Mouse (Mus musculus) gastrocnemius, adult 2 months (tissue): ENCODE measurements at regions not wholly inside any gene's neighbourhood (a gene's known extent, or its start where the extent isn't known, plus 50 kb on each side); places are given as distances from the start of the nearest gene placed in this dataset.

Experiments used
- DNase-seq: peaks from one replicate; pipeline ENCODE4 v3.0.0; 2022
- H3K27ac ChIP-seq: fragments of 200-600 bp; 2 replicates; pipeline ENCODE4 v1.8.1; 2022; ENCODE audit warnings: mild to moderate bottlenecking
- H3K4me3 ChIP-seq: fragments of 200-600 bp; 2 replicates; pipeline ENCODE4 v1.8.1; 2022; ENCODE audit warnings: mild to moderate bottlenecking, moderate library complexity
- CTCF ChIP-seq: fragments of 200-600 bp; IDR thresholded peaks from 2 replicates; pipeline ENCODE4 v1.8.1; 2022; ENCODE audit warnings: antibody characterized with exemption, mild to moderate bottlenecking, moderate library complexity
- intact Hi-C: fragments of 180-260 bp; cut with DNase I; formaldehyde crosslinking; loops from one replicate; pipeline ENCODE4 v1.15.1; 2025

- no peak for TF ChIP-seq CTCF
- intact Hi-C loops, result no loop called here
- no peak for DNase-seq
- no peak overlapping the region for H3K4me3 ChIP-seq
- H3K27ac ChIP-seq, result no peak overlapping the region
These were observed 170.6 kb downstream of the Sec61b start for GRCm38 (mm10) chr4:47645093-47645492.

GRCm38 (mm10) chr4:47648701-47649100, 174.2 kb downstream of the Sec61b start:
- TF ChIP-seq CTCF, result no peak
- H3K4me3 ChIP-seq, result no peak overlapping the region
- intact Hi-C loops, result no loop called here
- DNase-seq, result no peak
- no peak overlapping the region for H3K27ac ChIP-seq

GRCm38 (mm10) chr4:47649951-47650350, 175.5 kb downstream of the Sec61b start:
- no peak for TF ChIP-seq CTCF
- intact Hi-C loops, result no loop called here
- Histone ChIP-seq H3K27ac (no peak overlapping the region), H3K4me3 (no peak overlapping the region)
- no peak for DNase-seq

- no peak overlapping the region for H3K27ac ChIP-seq
- no peak for TF ChIP-seq CTCF
- intact Hi-C loops, result no loop called here
- no peak for DNase-seq
- no peak overlapping the region for H3K4me3 ChIP-seq
These were observed 177.1 kb downstream of the Sec61b start for GRCm38 (mm10) chr4:47651521-47651920.

- H3K4me3 ChIP-seq, result no peak overlapping the region
- DNase-seq, result no peak
- no peak overlapping the region for H3K27ac ChIP-seq
- intact Hi-C loops, result no loop called here
- TF ChIP-seq CTCF, result no peak
These were observed 178.7 kb downstream of the Sec61b start for GRCm38 (mm10) chr4:47653143-47653542.

GRCm38 (mm10) chr4:47669519-47669918, 195.1 kb downstream of the Sec61b start:
- Histone ChIP-seq H3K27ac (peak overlapping the region; percentile 93), H3K4me3 (no peak overlapping the region)
- intact Hi-C loops, result loop anchor here (2.0 kb wide), 1 partner anchor 47 kb away; no protein-coding TSS in a partner anchor
- no peak for DNase-seq
- TF ChIP-seq CTCF, result no peak

- no peak for TF ChIP-seq CTCF
- Histone ChIP-seq H3K27ac (peak overlapping the region; percentile 93), H3K4me3 (peak overlapping the region; percentile 64)
- intact Hi-C loops, result loop anchor here (1.0 to 5.0 kb wide), 4 partner anchors 66 to 372 kb away; no protein-coding TSS in a partner anchor
- peak; percentile 87 for DNase-seq
These were observed 196.0 kb downstream of the Sec61b start for GRCm38 (mm10) chr4:47670476-47670875.

- peak; percentile 19 for DNase-seq
- Histone ChIP-seq H3K4me3 (peak overlapping the region; percentile 64), H3K27ac (peak overlapping the region; percentile 93)
- intact Hi-C loops, result loop anchor here (2.0 to 5.0 kb wide), 3 partner anchors 79 to 371 kb away; no protein-coding TSS in a partner anchor
- TF ChIP-seq CTCF, result no peak
These were observed 196.9 kb downstream of the Sec61b start for GRCm38 (mm10) chr4:47671362-47671761.

GRCm38 (mm10) chr4:47681141-47681540, 206.7 kb downstream of the Sec61b start:
- no peak for TF ChIP-seq CTCF
- intact Hi-C loops, result no loop called here
- peak; percentile 58 for DNase-seq
- H3K27ac ChIP-seq, result peak overlapping the region; percentile 82
- no peak overlapping the region for H3K4me3 ChIP-seq

- Histone ChIP-seq H3K4me3 (no peak overlapping the region), H3K27ac (no peak overlapping the region)
- TF ChIP-seq CTCF, result no peak
- DNase-seq, result no peak
- intact Hi-C loops, result no loop called here
These were observed 216.7 kb downstream of the Sec61b start for GRCm38 (mm10) chr4:47691207-47691606.

- no peak for DNase-seq
- intact Hi-C loops, result no loop called here
- no peak overlapping the region for H3K4me3 ChIP-seq
- no peak for TF ChIP-seq CTCF
- H3K27ac ChIP-seq, result no peak overlapping the region
These were observed 218.2 kb downstream of the Sec61b start for GRCm38 (mm10) chr4:47692654-47693053.

GRCm38 (mm10) chr4:47693221-47693620, 218.8 kb downstream of the Sec61b start:
- Histone ChIP-seq H3K4me3 (no peak overlapping the region), H3K27ac (no peak overlapping the region)
- DNase-seq, result no peak
- no peak for TF ChIP-seq CTCF
- intact Hi-C loops, result no loop called here

- no peak overlapping the region for H3K4me3 ChIP-seq
- TF ChIP-seq CTCF, result no peak
- no peak for DNase-seq
- intact Hi-C loops, result no loop called here
- H3K27ac ChIP-seq, result no peak overlapping the region
These were observed 222.6 kb downstream of the Sec61b start for GRCm38 (mm10) chr4:47697071-47697470.

- no peak for TF ChIP-seq CTCF
- Histone ChIP-seq H3K4me3 (no peak overlapping the region), H3K27ac (no peak overlapping the region)
- DNase-seq, result no peak
- intact Hi-C loops, result no loop called here
These were observed 224.1 kb downstream of the Sec61b start for GRCm38 (mm10) chr4:47698514-47698913.
